Mouse (Mus musculus) T-helper 1 cell (primary cell): ENCODE data around the gene H2-M2.
"Not testable (repeated sequence)": the region's sequence is repeated elsewhere in the genome, so short reads cannot be mapped to it uniquely, and the experiment has no call there.

Source experiments
- in situ Hi-C: fragments of 300-600 bp; cut with MboI, MseI; formaldehyde crosslinking; loops from one replicate; pipeline ENCODE4 v1.15.1; 2025; ENCODE audit warnings: high pct_unique_total_duplicates

Gene H2-M2

GRCm38 (mm10) chr17:37483452-37483851 lies at the start of gene H2-M2:
Gene H2-M2 (minus strand): TSS chr17:37483552.
- in situ Hi-C loops: no loop called here

GRCm38 (mm10) chr17:37525427-37525826 lies 42.1 kb upstream of the H2-M2 start:
- in situ Hi-C loops: not testable (repeated sequence)

- in situ Hi-C loops: not testable (repeated sequence)
Observed at GRCm38 (mm10) chr17:37524612-37525011, 41.3 kb upstream of the H2-M2 start.

- in situ Hi-C loops: no loop called here
Observed at GRCm38 (mm10) chr17:37507730-37508129, 24.4 kb upstream of the H2-M2 start, which contains the start of gene Olfr111. Gene Olfr111 (plus strand): TSS chr17:37508030.

GRCm38 (mm10) chr17:37491930-37492518 lies 8.7 kb upstream of the H2-M2 start, which contains the start of gene Olfr110:
Gene Olfr110 (plus strand): TSS chr17:37492468.
- in situ Hi-C loops: no loop called here

GRCm38 (mm10) chr17:37458616-37459015 lies 24.7 kb downstream of the H2-M2 start, which contains the start of gene Olfr109:
Gene Olfr109 (plus strand): TSS chr17:37458916.
- in situ Hi-C loops: no loop called here

GRCm38 (mm10) chr17:37445180-37445579 lies 38.2 kb downstream of the H2-M2 start, which contains the start of gene Olfr108:
Gene Olfr108 (plus strand): TSS chr17:37445480.
- in situ Hi-C loops: no loop called here
